Mouse (Mus musculus) left cerebral cortex, postnatal 36 days (tissue): Measurements from ENCODE around the gene Ntn4. TPM values are rescaled to one million over a fixed set of nuclear protein-coding genes. Genes with fewer than 3 reads are reported as not detected.

Experiments
- DNase-seq, 2 experiments: peaks; one replicate each; pipeline ENCODE4 v3.0.0; 2021 to 2022; ENCODE audit warnings: low spot score in 2 of 2, mixed read lengths in 1 of 2
- intact Hi-C: fragments of 180-260 bp; cut with DNase I; formaldehyde crosslinking; loops from one replicate; pipeline ENCODE4 v1.15.1; 2025
- total RNA-seq, 2 experiments: library from RNA; stranded (reverse); gene quantifications; 2 replicates each; pipeline ENCODE4 v1.2.3; 2021

The Ntn4 gene
- total RNA-seq, 2 experiments from 2014 or later: 9.6 to 13.2 TPM

GRCm38 (mm10) chr10:93708515-93708914, 68.0 kb downstream of the Ntn4 start:
- DNase-seq: no peak
- intact Hi-C loops: no loop called here

- intact Hi-C loops: no loop called here
- no peak for DNase-seq
Measured at GRCm38 (mm10) chr10:93709536-93709935, 69.1 kb downstream of the Ntn4 start.

GRCm38 (mm10) chr10:93721625-93722337, 81.3 kb downstream of the Ntn4 start:
- intact Hi-C loops: no loop called here
- DNase-seq: no peak

GRCm38 (mm10) chr10:93723942-93724542, 83.6 kb downstream of the Ntn4 start:
- intact Hi-C loops: no loop called here
- DNase-seq: no peak

GRCm38 (mm10) chr10:93728131-93728530, 87.7 kb downstream of the Ntn4 start:
- no peak for DNase-seq
- intact Hi-C loops: no loop called here

GRCm38 (mm10) chr10:93730514-93730913, 90.0 kb downstream of the Ntn4 start:
- intact Hi-C loops: no loop called here
- no peak for DNase-seq

- intact Hi-C loops: no loop called here
Measured at GRCm38 (mm10) chr10:93731248-93731691, 90.8 kb downstream of the Ntn4 start.

GRCm38 (mm10) chr10:93736114-93736645, 95.7 kb downstream of the Ntn4 start:
- DNase-seq: no peak
- intact Hi-C loops: no loop called here

More at GRCm38 (mm10) chr10:93731248-93731691, 90.8 kb downstream of the Ntn4 start:
- no peak for DNase-seq

GRCm38 (mm10) chr10:93737080-93737479, 96.6 kb downstream of the Ntn4 start:
- intact Hi-C loops: no loop called here
- no peak for DNase-seq

GRCm38 (mm10) chr10:93741446-93742096, 101.1 kb downstream of the Ntn4 start:
- DNase-seq: no peak
- intact Hi-C loops: no loop called here

GRCm38 (mm10) chr10:93742097-93742446, 101.6 kb downstream of the Ntn4 start:
- intact Hi-C loops: no loop called here
- DNase-seq: no peak

- intact Hi-C loops: no loop called here
- DNase-seq: no peak
Measured at GRCm38 (mm10) chr10:93742598-93742997, 102.1 kb downstream of the Ntn4 start.

- DNase-seq: no peak
- intact Hi-C loops: no loop called here
Measured at GRCm38 (mm10) chr10:93749267-93750192, 109.0 kb downstream of the Ntn4 start.

- no peak for DNase-seq
- intact Hi-C loops: no loop called here
Measured at GRCm38 (mm10) chr10:93751302-93751701, 110.8 kb downstream of the Ntn4 start.

- intact Hi-C loops: no loop called here
- DNase-seq: no peak
Measured at GRCm38 (mm10) chr10:93753711-93754391, 113.4 kb downstream of the Ntn4 start.

- DNase-seq: no peak
- intact Hi-C loops: no loop called here
Measured at GRCm38 (mm10) chr10:93756211-93756610, 115.7 kb downstream of the Ntn4 start.

GRCm38 (mm10) chr10:93759644-93760043, 119.2 kb downstream of the Ntn4 start:
- intact Hi-C loops: loop anchor here (5.0 kb wide), 1 partner anchor 147 kb away; no protein-coding TSS in a partner anchor
- DNase-seq: peak; percentile 51 to 64

GRCm38 (mm10) chr10:93760429-93760828, 119.9 kb downstream of the Ntn4 start:
- intact Hi-C loops: loop anchor here (5.0 kb wide), 1 partner anchor 148 kb away; no protein-coding TSS in a partner anchor
- peak; percentile 14 to 18 for DNase-seq

GRCm38 (mm10) chr10:93763074-93763473, 122.6 kb downstream of the Ntn4 start:
- intact Hi-C loops: loop anchor here (5.0 kb wide), 1 partner anchor 151 kb away; no protein-coding TSS in a partner anchor
- no peak for DNase-seq
